Mouse (Mus musculus) E14TG2a.4 (cell line): ENCODE results near the gene Fbxo28.

Experiments used
- CTCF ChIP-seq: conservative IDR thresholded peaks from 2 replicates; pipeline ENCODE4 v1.5.1; 2014; ENCODE audit warnings: low read length
- NANOG ChIP-seq: IDR thresholded peaks from 2 replicates; pipeline ENCODE4 v1.6.1; 2014; ENCODE audit warnings: borderline replicate concordance, low read length, mixed read lengths

- TF ChIP-seq CTCF: no peak
- TF ChIP-seq NANOG: no peak
Measured at GRCm38 (mm10) chr1:182378876-182379275, 37.4 kb upstream of the Fbxo28 start.
